8 mouse cellular contexts compared by ENCODE assay signal in genomic region chr2:167712872-167713821, GRCm38 (mm10). TPM values are rescaled to one million over a fixed set of nuclear protein-coding genes. Genes with fewer than 3 reads are reported as not detected.
DNase-seq lines count a peak whose midpoint lies in the region; ATAC-seq lines count a peak whose summit lies in the region.

No protein-coding gene starts in this region.

- no peaks in the 10 kb centered on the region for H3K36me3 ChIP-seq in embryonic facial prominence, embryonic 15.5 days
- no peaks in the 10 kb centered on the region for H3K36me3 ChIP-seq in midbrain, embryonic 13.5 days

- no peak overlapping the region for H3K9ac ChIP-seq in embryonic facial prominence, embryonic 15.5 days
- no peak overlapping the region for H3K9ac ChIP-seq in midbrain, embryonic 13.5 days (replicated peaks)

- WGBS in embryonic facial prominence, embryonic 15.5 days, result 60% methylated on average over 19 of the region's 23 CpGs
- 78% methylated on average over 18 of the region's 23 CpGs for WGBS in midbrain, embryonic 13.5 days

- peaks cover 23% of the 10 kb centered on the region for H3K4me1 ChIP-seq in embryonic facial prominence, embryonic 15.5 days
- H3K4me1 ChIP-seq in midbrain, embryonic 13.5 days (replicated peaks), result no peaks in the 10 kb centered on the region

- DNase-seq in right cerebral cortex, postnatal 4 days, result peak; percentile 11
- DNase-seq in right cerebral cortex, postnatal 14 days, result no peak
- DNase-seq in kidney, adult 9 months, result peak; percentile 83
- DNase-seq in naive thymus-derived CD4-positive, alpha-beta T cell, adult 2 months (ENCODE audit: low read depth), result peak; percentile 78
- no peak for DNase-seq in layer of hippocampus, postnatal 36 days
- DNase-seq in urinary bladder, postnatal 4 days (ENCODE audit: low spot score in 2 of 2), result no peak

- H3K4me2 ChIP-seq in embryonic facial prominence, embryonic 15.5 days (replicated peaks), result no peak overlapping the region
- no peak overlapping the region for H3K4me2 ChIP-seq in midbrain, embryonic 13.5 days (replicated peaks)

- ATAC-seq in embryonic facial prominence, embryonic 15.5 days (ENCODE audit: insufficient number of reproducible peaks, low FRiP score, low TSS enrichment, low read depth), result no peak
- ATAC-seq in midbrain, embryonic 13.5 days, result no peak

- no peaks in the 10 kb centered on the region for H3K9me3 ChIP-seq in embryonic facial prominence, embryonic 15.5 days (replicated peaks)
- no peaks in the 10 kb centered on the region for H3K9me3 ChIP-seq in midbrain, embryonic 13.5 days

- H3K27me3 ChIP-seq in embryonic facial prominence, embryonic 15.5 days, result no peaks in the 10 kb centered on the region
- H3K27me3 ChIP-seq in midbrain, embryonic 13.5 days, result no peaks in the 10 kb centered on the region

- no peak overlapping the region for H3K4me3 ChIP-seq in embryonic facial prominence, embryonic 15.5 days (replicated peaks)
- H3K4me3 ChIP-seq in midbrain, embryonic 13.5 days (replicated peaks), result no peak overlapping the region

- 0 out of 2 replicates have a peak overlapping the region, but pooled peaks have one; percentile 55 for H3K27ac ChIP-seq in embryonic facial prominence, embryonic 15.5 days (replicated peaks)
- H3K27ac ChIP-seq in midbrain, embryonic 13.5 days, result no peak overlapping the region

RNA-seq across cellular contexts. Expression of gene Tmem189, which starts 23.5 kb away (rescaled TPM):
- polyA plus RNA-seq in embryonic facial prominence, embryonic 15.5 days (2015; fragmentation: Nextera tagmentation; extraction: Ambion mirVana), result 43.7 and 44.3 TPM in 2 replicates
- total RNA-seq in layer of hippocampus, postnatal 36 days (2021), result 10 to 100 TPM; 46.2 to 51.6 TPM
- 27.1 and 28.0 TPM in 2 replicates for polyA plus RNA-seq in midbrain, embryonic 13.5 days (2015; fragmentation: Nextera tagmentation; extraction: Ambion mirVana)

RNA-seq across cellular contexts. Expression of gene Cebpb, which starts 24.4 kb away (rescaled TPM):
- 41.9 and 42.0 TPM in 2 replicates for polyA plus RNA-seq in embryonic facial prominence, embryonic 15.5 days (2015; fragmentation: Nextera tagmentation; extraction: Ambion mirVana)
- total RNA-seq in layer of hippocampus, postnatal 36 days (2021), result 10 to 100 TPM; 32.6 to 34.3 TPM
- polyA plus RNA-seq in midbrain, embryonic 13.5 days (2015; fragmentation: Nextera tagmentation; extraction: Ambion mirVana), result 0.20 TPM in 1 of 2 replicates, not detected in the other

RNA-seq across cellular contexts. Expression of gene Gm20431, which starts 51.9 kb away (rescaled TPM):
- 6.1 and 10.0 TPM in 2 replicates for polyA plus RNA-seq in embryonic facial prominence, embryonic 15.5 days (2015; fragmentation: Nextera tagmentation; extraction: Ambion mirVana)
- total RNA-seq in layer of hippocampus, postnatal 36 days (2021), result 10 to 100 TPM; 39.4 to 47.0 TPM
- polyA plus RNA-seq in midbrain, embryonic 13.5 days (2015; fragmentation: Nextera tagmentation; extraction: Ambion mirVana), result 9.8 and 11.2 TPM in 2 replicates

Comparison
In these comparisons a context has a peak if more than half of its experiments do, and no peak if none do; other contexts are left out.
1. DNase-seq: peak in right cerebral cortex, postnatal 4 days (single experiment), kidney, adult 9 months (single experiment) and naive thymus-derived CD4-positive, alpha-beta T cell, adult 2 months (single experiment); none in right cerebral cortex, postnatal 14 days (single experiment), layer of hippocampus, postnatal 36 days (0 of 2) and urinary bladder, postnatal 4 days (0 of 2).
2. RNA of gene Cebpb, which starts 24.4 kb away (polyA plus RNA-seq): 41.9 to 42.0 TPM in embryonic facial prominence, embryonic 15.5 days; 0.20 TPM in midbrain, embryonic 13.5 days; every median in the first group is over 10 times any median in the second.